Mouse (Mus musculus) mesoderm, embryonic 11.5 days (tissue): ENCODE results near the gene Pold1.
A peak's percentile ranks its signal among the peaks of the same experiment; 100 is the strongest.

Experiments used
- DNase-seq: peaks from one replicate; pipeline ENCODE4 v3.0.0-alpha.2; 2012; ENCODE audit warnings: low read depth, low spot score

Gene Pold1

DNA sequence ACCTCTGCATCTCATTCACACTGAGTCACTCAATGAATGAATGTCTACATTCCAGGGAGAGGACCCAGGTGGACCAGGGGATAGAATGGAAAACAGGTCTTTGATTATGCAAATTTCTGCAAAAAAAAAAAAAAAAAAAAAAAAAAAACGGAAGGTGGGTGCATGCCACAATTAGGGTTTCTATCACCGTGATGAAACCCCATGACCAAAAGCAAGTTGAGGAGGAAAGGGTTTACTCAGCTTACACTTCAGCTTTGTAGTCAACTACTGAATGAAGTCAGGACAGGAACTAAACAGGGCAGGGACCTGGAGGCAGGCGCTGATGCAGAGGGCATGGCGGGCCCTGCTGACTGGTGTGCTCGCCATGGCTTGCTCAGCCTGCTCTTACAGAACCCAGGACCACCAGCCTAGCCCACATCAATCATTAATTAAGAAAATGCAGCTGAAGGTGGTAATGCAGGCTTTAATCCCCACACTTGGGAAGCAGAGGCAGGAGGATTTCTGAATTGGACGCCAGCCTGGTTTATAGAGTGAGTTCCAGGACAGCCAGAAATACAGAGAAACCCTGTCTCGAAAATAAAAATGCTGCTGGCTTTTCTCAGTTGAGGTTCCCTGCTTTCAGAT, 63.0 kb downstream of the Pold1 start:
- DNase-seq: no peak

DNA sequence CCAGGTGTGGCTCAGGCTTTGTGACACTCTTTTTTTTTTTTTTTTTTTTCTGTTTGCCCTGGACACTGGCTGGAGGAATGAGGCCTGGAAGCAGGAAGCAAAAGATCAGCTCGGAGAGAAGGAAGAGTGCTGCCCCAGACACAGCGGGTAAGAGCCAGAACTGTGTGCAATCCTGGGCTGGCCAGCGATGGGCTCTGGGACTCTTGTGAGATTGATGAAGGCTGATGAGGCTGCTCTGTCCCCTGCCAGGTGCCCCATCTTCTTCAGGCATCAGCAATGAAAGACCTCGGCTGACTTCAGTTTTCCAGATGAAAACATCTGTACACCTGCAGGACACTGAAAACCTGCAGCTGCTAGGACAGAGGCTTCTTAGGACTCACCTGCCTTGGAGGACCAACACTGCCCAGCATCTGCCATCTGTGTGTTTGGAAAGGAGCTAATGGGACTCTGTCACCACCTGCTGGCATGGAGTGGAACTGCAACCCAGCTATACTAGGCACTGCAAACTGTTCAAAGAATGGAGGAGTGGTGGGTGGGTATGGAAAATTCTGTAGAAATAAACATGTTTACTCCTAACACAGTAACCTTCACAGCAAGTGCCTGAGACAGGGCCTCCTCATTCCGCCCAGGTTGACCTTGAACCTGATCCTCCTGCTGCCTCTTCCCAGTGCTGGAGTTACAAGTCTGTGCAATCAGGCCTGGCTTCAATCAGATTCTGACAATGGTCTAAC, 63.6 kb downstream of the Pold1 start:
- peak; percentile 86 for DNase-seq

DNA sequence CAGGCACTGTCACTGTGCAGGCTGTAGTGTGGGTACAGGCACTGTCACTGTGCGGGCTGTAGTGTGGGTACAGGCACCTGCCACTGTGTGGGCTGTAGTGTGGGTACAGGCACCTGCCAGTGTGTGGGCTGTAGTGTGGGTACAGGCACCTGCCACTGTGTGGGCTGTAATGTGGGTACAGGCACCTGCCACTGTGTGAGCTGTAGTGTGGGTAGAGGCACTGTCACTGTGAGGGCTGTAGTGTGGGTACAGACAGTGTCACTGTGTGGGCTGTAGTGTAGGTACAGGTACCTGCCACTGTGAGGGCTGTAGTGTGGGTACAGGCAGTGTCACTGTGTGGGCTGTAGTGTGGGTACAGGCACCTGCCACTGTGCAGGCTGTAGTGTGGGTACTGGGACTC, 64.5 kb downstream of the Pold1 start:
- no peak for DNase-seq

DNA sequence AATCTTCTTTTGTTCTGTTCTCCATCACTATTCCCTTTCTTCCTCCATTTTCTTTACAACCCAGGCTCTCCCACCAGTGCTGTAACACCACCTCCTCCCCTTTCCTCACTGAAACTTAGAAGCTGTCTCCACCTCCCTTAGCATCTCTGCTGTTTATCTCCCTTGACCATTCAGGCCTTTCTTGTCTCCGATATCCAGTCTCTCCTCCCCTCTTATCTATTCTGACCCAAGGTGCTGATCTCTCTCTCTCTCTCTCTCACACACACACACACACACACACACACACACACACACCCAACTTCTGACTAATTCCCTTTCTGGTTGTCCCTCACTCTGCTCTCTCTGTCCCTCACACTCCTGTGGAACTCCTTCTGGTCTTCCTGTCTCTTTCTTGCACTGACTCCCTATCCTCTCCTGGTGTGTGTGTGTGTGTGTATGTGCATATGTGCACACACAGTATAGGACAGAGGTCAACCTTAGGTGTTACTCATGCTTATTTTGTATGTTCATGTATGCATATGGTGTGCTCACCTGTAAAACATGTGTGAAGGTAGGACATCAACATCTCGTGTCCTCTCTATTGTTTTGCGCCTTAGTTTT, 65.7 kb downstream of the Pold1 start:
- DNase-seq: no peak
